Comparison of ENCODE assay signal across 22 mouse cellular contexts in genomic region chr19:47898472-47899079, GRCm38 (mm10). TPM values are rescaled to one million over a fixed set of nuclear protein-coding genes. Genes with fewer than 3 reads are reported as not detected.
DNase-seq lines count a peak whose midpoint lies in the region; ATAC-seq and TF ChIP-seq lines count a peak whose summit lies in the region.
"Had no signal": no experiment of that assay in that cellular context is flagged by ENCODE, and none has a peak within 500 bp of the region (broad histone marks: within the 10 kb centered on the region; RNA-seq: fewer than 3 reads in every experiment).

No protein-coding gene starts in this region.

- 77% methylated on average over 8 of the region's 8 CpGs for WGBS in intestine, embryonic 16.5 days
- 79% methylated on average over 8 of the region's 8 CpGs for WGBS in intestine, embryonic 15.5 days
- 28% methylated on average over 8 of the region's 8 CpGs for WGBS in liver, embryonic 14.5 days (ENCODE audit: insufficient replicate concordance)
- WGBS in kidney, embryonic 16.5 days: 80% methylated on average over 8 of the region's 8 CpGs

- peak; percentile 43 to 58 (median 51) for DNase-seq in liver, embryonic 14.5 days (ENCODE audit: low read depth in 3 of 3, low spot score in 3 of 3)
- peak; percentile 53 for DNase-seq in splenic B cell, adult 2 months (ENCODE audit: low read depth, low spot score)
- no peak for DNase-seq in frontal cortex, postnatal 10 days (ENCODE audit: low spot score in 2 of 2)
- no peak for DNase-seq in heart, postnatal 14 days
- DNase-seq: adrenal gland, postnatal 25 days; cerebellum, adult 9-10 months; embryo, embryonic 11 days; right cerebral cortex, adult 18-20 months; thymus, postnatal 25 days had no signal

- H3K9me3 ChIP-seq in intestine, embryonic 16.5 days (ENCODE audit: control insufficient read depth, low read length): no peaks in the 10 kb centered on the region
- no peaks in the 10 kb centered on the region for H3K9me3 ChIP-seq in intestine, embryonic 15.5 days
- no peaks in the 10 kb centered on the region for H3K9me3 ChIP-seq in liver, embryonic 14.5 days (ENCODE audit: control insufficient read depth, low read length)
- H3K9me3 ChIP-seq in kidney, embryonic 16.5 days (ENCODE audit: low read length): no peaks in the 10 kb centered on the region
- H3K9me3 ChIP-seq: embryonic facial prominence, embryonic 15.5 days; heart, embryonic 13.5 days; limb, embryonic 12.5 days; lung, embryonic 15.5 days had no signal

- no peak overlapping the region for H3K9ac ChIP-seq in intestine, embryonic 16.5 days (ENCODE audit: low read depth, low read length)
- H3K9ac ChIP-seq in intestine, embryonic 15.5 days: no peak overlapping the region
- H3K9ac ChIP-seq in liver, embryonic 14.5 days (replicated peaks): peak overlapping the region; percentile 16; the same call in 1 of the 2 replicates
- H3K9ac ChIP-seq in kidney, embryonic 16.5 days (replicated peaks; ENCODE audit: low read length): no peak overlapping the region
- H3K9ac ChIP-seq: embryonic facial prominence, embryonic 15.5 days; heart, embryonic 13.5 days; limb, embryonic 12.5 days; lung, embryonic 15.5 days had no signal

- H3K27me3 ChIP-seq in intestine, embryonic 16.5 days (replicated peaks; ENCODE audit: control insufficient read depth, insufficient read depth, low read length): no peaks in the 10 kb centered on the region
- H3K27me3 ChIP-seq in intestine, embryonic 15.5 days (replicated peaks): no peaks in the 10 kb centered on the region
- no peaks in the 10 kb centered on the region for H3K27me3 ChIP-seq in liver, embryonic 14.5 days (ENCODE audit: control insufficient read depth, insufficient read depth, low read length)
- H3K27me3 ChIP-seq in splenic B cell, adult 2 months (ENCODE audit: control insufficient read depth, insufficient read depth, low read length, poor library complexity, severe bottlenecking): no peaks in the 10 kb centered on the region
- no peaks in the 10 kb centered on the region for H3K27me3 ChIP-seq in kidney, embryonic 16.5 days (ENCODE audit: insufficient read depth, low read length)
- H3K27me3 ChIP-seq: embryonic facial prominence, embryonic 15.5 days; heart, embryonic 13.5 days; limb, embryonic 12.5 days; lung, embryonic 15.5 days had no signal

- peak; percentile 38; the same call in 1 of the 2 replicates for ATAC-seq in intestine, embryonic 16.5 days
- no peak for ATAC-seq in intestine, embryonic 15.5 days
- ATAC-seq in granulocyte monocyte progenitor cell, adult 5-6 weeks (replicated peaks; ENCODE audit: poor library complexity, severe bottlenecking): peak; percentile 21
- ATAC-seq in liver, embryonic 14.5 days (ENCODE audit: insufficient read depth): peak; percentile 93
- ATAC-seq in kidney, embryonic 16.5 days (ENCODE audit: low FRiP score, low TSS enrichment): no peak

- TF ChIP-seq CTCF in liver, embryonic 14.5 days (IDR thresholded peaks at IDR 0.05; ENCODE audit: low read depth): no peak

- H3K4me2 ChIP-seq in intestine, embryonic 16.5 days (ENCODE audit: low read depth, low read length): no peak overlapping the region
- H3K4me2 ChIP-seq in intestine, embryonic 15.5 days (replicated peaks): no peak overlapping the region
- peak overlapping the region; percentile 36 for H3K4me2 ChIP-seq in liver, embryonic 14.5 days (ENCODE audit: low read depth)
- no peak overlapping the region for H3K4me2 ChIP-seq in kidney, embryonic 16.5 days (replicated peaks; ENCODE audit: low read depth, low read length)
- H3K4me2 ChIP-seq: embryonic facial prominence, embryonic 15.5 days; heart, embryonic 13.5 days; limb, embryonic 12.5 days; lung, embryonic 15.5 days had no signal

- peak; percentile 75 for TF ChIP-seq EP300 in liver, embryonic 14.5 days (IDR thresholded peaks at IDR 0.05; ENCODE audit: low read depth)

- intact Hi-C loops in heart, postnatal 14 days (cut with DNase I): no loop called here

- no peak overlapping the region for H3K4me3 ChIP-seq in intestine, embryonic 16.5 days (ENCODE audit: low read length)
- no peak overlapping the region for H3K4me3 ChIP-seq in intestine, embryonic 15.5 days (replicated peaks)
- H3K4me3 ChIP-seq in liver, embryonic 14.5 days (ENCODE audit: insufficient read depth in 1 of 2, low read depth in 2 of 2, low read length in 2 of 2): no peak overlapping the region
- H3K4me3 ChIP-seq in kidney, embryonic 16.5 days (ENCODE audit: low read length): no peak overlapping the region
- H3K4me3 ChIP-seq: embryonic facial prominence, embryonic 15.5 days; heart, embryonic 13.5 days; limb, embryonic 12.5 days; lung, embryonic 15.5 days had no signal

- H3K36me3 ChIP-seq in intestine, embryonic 16.5 days (ENCODE audit: control insufficient read depth, insufficient read depth, low read length): peaks cover 7% of the 10 kb centered on the region; the same call in 1 of the 2 replicates
- 0 out of 2 replicates have a peak, but pooled peaks cover 22% of the 10 kb centered on the region for H3K36me3 ChIP-seq in intestine, embryonic 15.5 days
- H3K36me3 ChIP-seq in liver, embryonic 14.5 days (replicated peaks; ENCODE audit: control insufficient read depth, insufficient read depth, low read depth): no peaks in the 10 kb centered on the region; the same call in 1 of the 2 replicates
- peaks cover 8% of the 10 kb centered on the region; the same call in 1 of the 2 replicates for H3K36me3 ChIP-seq in splenic B cell, adult 2 months (ENCODE audit: control insufficient read depth, insufficient read depth, low read length, poor library complexity, severe bottlenecking)
- H3K36me3 ChIP-seq in kidney, embryonic 16.5 days (ENCODE audit: insufficient read depth, low read length): peaks cover 36% of the 10 kb centered on the region

- H3K4me1 ChIP-seq in intestine, embryonic 16.5 days (ENCODE audit: control insufficient read depth, insufficient read depth, low read length): peaks cover 15% of the 10 kb centered on the region; the same call in 1 of the 2 replicates
- peaks cover 19% of the 10 kb centered on the region for H3K4me1 ChIP-seq in intestine, embryonic 15.5 days (replicated peaks)
- peaks cover 19 to 22% of the 10 kb centered on the region in 2 experiments for H3K4me1 ChIP-seq in liver, embryonic 14.5 days (replicated peaks; ENCODE audit: control insufficient read depth in 2 of 2, insufficient read depth in 2 of 2, low read length in 1 of 2)
- H3K4me1 ChIP-seq in kidney, embryonic 16.5 days (ENCODE audit: insufficient read depth, low read length): peaks cover 24% of the 10 kb centered on the region

- no peak overlapping the region for H3K27ac ChIP-seq in intestine, embryonic 16.5 days (ENCODE audit: low read length)
- H3K27ac ChIP-seq in intestine, embryonic 15.5 days: no peak overlapping the region
- peak overlapping the region; percentile 63 for H3K27ac ChIP-seq in liver, embryonic 14.5 days
- H3K27ac ChIP-seq in kidney, embryonic 16.5 days (ENCODE audit: low read length): no peak overlapping the region
- H3K27ac ChIP-seq: embryonic facial prominence, embryonic 15.5 days; heart, embryonic 13.5 days; kidney, postnatal 0 days; limb, embryonic 12.5 days; lung, embryonic 15.5 days had no signal

RNA-seq across cellular contexts. Expression of gene Cfap43, which starts 20.5 kb away (rescaled TPM):
- polyA plus RNA-seq in intestine, embryonic 16.5 days (2015; fragmentation: Nextera tagmentation; extraction: Ambion mirVana): 0.11 and 0.15 TPM in 2 replicates
- polyA plus RNA-seq in intestine, embryonic 15.5 days (2015; fragmentation: Nextera tagmentation; extraction: Ambion mirVana): 0.11 and 0.28 TPM in 2 replicates
- total RNA-seq in granulocyte monocyte progenitor cell, adult 5-6 weeks (2014; fragmentation: Nextera tagmentation): not detected in 2 replicates
- 0.05 TPM in 1 of 2 replicates, not detected in the other for total RNA-seq in granulocyte monocyte progenitor cell, adult 5-6 weeks (2017)
- 0.01 TPM in 1 of 2 replicates, not detected in the other for polyA plus RNA-seq in liver, embryonic 14.5 days (2012; rRNA removed)
- 0.05 TPM in 1 of 2 replicates, not detected in the other for polyA plus RNA-seq in liver, embryonic 14.5 days (2014; fragmentation: Nextera tagmentation; extraction: Ambion mirVana)
- under 1 TPM in 1 of 2 experiments, not detected in 1; 0.81 TPM for total RNA-seq in heart, postnatal 14 days (2021)
- 0.04 and 0.05 TPM in 2 replicates for polyA plus RNA-seq in kidney, embryonic 16.5 days (2015; fragmentation: Nextera tagmentation; extraction: Ambion mirVana)
- total RNA-seq: adrenal gland, postnatal 25 days had no signal
- polyA plus RNA-seq: small intestine, adult 2 months had no signal

RNA-seq across cellular contexts. Expression of gene Itprip, which starts 20.5 kb away (rescaled TPM):
- polyA plus RNA-seq in intestine, embryonic 16.5 days (2015; fragmentation: Nextera tagmentation; extraction: Ambion mirVana): 8.0 and 8.8 TPM in 2 replicates
- polyA plus RNA-seq in intestine, embryonic 15.5 days (2015; fragmentation: Nextera tagmentation; extraction: Ambion mirVana): 9.8 and 10.7 TPM in 2 replicates
- total RNA-seq in granulocyte monocyte progenitor cell, adult 5-6 weeks (2014; fragmentation: Nextera tagmentation): 18.2 and 19.1 TPM in 2 replicates
- total RNA-seq in granulocyte monocyte progenitor cell, adult 5-6 weeks (2017): 15.8 and 16.7 TPM in 2 replicates
- polyA plus RNA-seq in liver, embryonic 14.5 days (2012; rRNA removed): 1.9 and 2.0 TPM in 2 replicates
- 2.2 and 2.5 TPM in 2 replicates for polyA plus RNA-seq in liver, embryonic 14.5 days (2014; fragmentation: Nextera tagmentation; extraction: Ambion mirVana)
- 1 to 10 TPM; 8.0 to 8.1 TPM for total RNA-seq in heart, postnatal 14 days (2021)
- 20.5 and 21.0 TPM in 2 replicates for polyA plus RNA-seq in kidney, embryonic 16.5 days (2015; fragmentation: Nextera tagmentation; extraction: Ambion mirVana)

RNA-seq across cellular contexts. Expression of gene Gsto2, which starts 33.2 kb away (rescaled TPM):
- polyA plus RNA-seq in intestine, embryonic 16.5 days (2015; fragmentation: Nextera tagmentation; extraction: Ambion mirVana): 0.68 and 1.2 TPM in 2 replicates
- 0.68 and 0.97 TPM in 2 replicates for polyA plus RNA-seq in intestine, embryonic 15.5 days (2015; fragmentation: Nextera tagmentation; extraction: Ambion mirVana)
- total RNA-seq in granulocyte monocyte progenitor cell, adult 5-6 weeks (2014; fragmentation: Nextera tagmentation): not detected in 2 replicates
- total RNA-seq in granulocyte monocyte progenitor cell, adult 5-6 weeks (2017): not detected in 2 replicates
- polyA plus RNA-seq in liver, embryonic 14.5 days (2012; rRNA removed): 0.08 and 0.28 TPM in 2 replicates
- polyA plus RNA-seq in liver, embryonic 14.5 days (2014; fragmentation: Nextera tagmentation; extraction: Ambion mirVana): 0.11 and 0.37 TPM in 2 replicates
- 1 to 10 TPM; 1.6 to 1.7 TPM for total RNA-seq in heart, postnatal 14 days (2021)
- 1.1 and 1.4 TPM in 2 replicates for polyA plus RNA-seq in kidney, embryonic 16.5 days (2015; fragmentation: Nextera tagmentation; extraction: Ambion mirVana)
- polyA plus RNA-seq: small intestine, adult 2 months had no signal

RNA-seq across cellular contexts. Expression of gene Cfap58, which starts 38.9 kb away (rescaled TPM):
- polyA plus RNA-seq in intestine, embryonic 16.5 days (2015; fragmentation: Nextera tagmentation; extraction: Ambion mirVana): not detected in 2 replicates
- polyA plus RNA-seq in intestine, embryonic 15.5 days (2015; fragmentation: Nextera tagmentation; extraction: Ambion mirVana): not detected in 2 replicates
- total RNA-seq in granulocyte monocyte progenitor cell, adult 5-6 weeks (2014; fragmentation: Nextera tagmentation): not detected in 2 replicates
- total RNA-seq in granulocyte monocyte progenitor cell, adult 5-6 weeks (2017): not detected in 2 replicates
- polyA plus RNA-seq in liver, embryonic 14.5 days (2012; rRNA removed): not detected in 2 replicates
- polyA plus RNA-seq in liver, embryonic 14.5 days (2014; fragmentation: Nextera tagmentation; extraction: Ambion mirVana): not detected in 2 replicates
- total RNA-seq in heart, postnatal 14 days (2021): 1 to 10 TPM; 1.3 to 2.1 TPM
- polyA plus RNA-seq in kidney, embryonic 16.5 days (2015; fragmentation: Nextera tagmentation; extraction: Ambion mirVana): 0.06 TPM in 2 replicates
- total RNA-seq: adrenal gland, postnatal 25 days; gastrocnemius, postnatal 4 days had no signal
- polyA plus RNA-seq: forebrain, embryonic 11.5 days; intestine, embryonic 14.5 days; kidney, postnatal 0 days; small intestine, adult 2 months had no signal

RNA-seq across cellular contexts. Expression of gene Gsto1, which starts 43.8 kb away (rescaled TPM):
- 588 and 626 TPM in 2 replicates for polyA plus RNA-seq in intestine, embryonic 16.5 days (2015; fragmentation: Nextera tagmentation; extraction: Ambion mirVana)
- polyA plus RNA-seq in intestine, embryonic 15.5 days (2015; fragmentation: Nextera tagmentation; extraction: Ambion mirVana): 468 and 476 TPM in 2 replicates
- total RNA-seq in granulocyte monocyte progenitor cell, adult 5-6 weeks (2014; fragmentation: Nextera tagmentation): 317 and 338 TPM in 2 replicates
- 215 and 219 TPM in 2 replicates for total RNA-seq in granulocyte monocyte progenitor cell, adult 5-6 weeks (2017)
- 51.7 and 57.2 TPM in 2 replicates for polyA plus RNA-seq in liver, embryonic 14.5 days (2012; rRNA removed)
- 98.9 and 111 TPM in 2 replicates for polyA plus RNA-seq in liver, embryonic 14.5 days (2014; fragmentation: Nextera tagmentation; extraction: Ambion mirVana)
- 100 to 1,000 TPM; 133 to 134 TPM for total RNA-seq in heart, postnatal 14 days (2021)
- polyA plus RNA-seq in kidney, embryonic 16.5 days (2015; fragmentation: Nextera tagmentation; extraction: Ambion mirVana): 130 and 134 TPM in 2 replicates

Comparison
In these comparisons a context has a peak if more than half of its experiments do, and no peak if none do; other contexts are left out.
1. ATAC-seq: peak in intestine, embryonic 16.5 days (single experiment), granulocyte monocyte progenitor cell, adult 5-6 weeks (single experiment) and liver, embryonic 14.5 days (single experiment); none in intestine, embryonic 15.5 days (single experiment) and kidney, embryonic 16.5 days (single experiment).
2. DNase-seq: peak in liver, embryonic 14.5 days (3 of 3) and splenic B cell, adult 2 months (single experiment); none in frontal cortex, postnatal 10 days (0 of 2) and heart, postnatal 14 days (0 of 2).